Mouse (Mus musculus): Measurements from ENCODE around the gene Pon2. TPM values are rescaled to one million over a fixed set of nuclear protein-coding genes. Genes with fewer than 3 reads are reported as not detected.
A peak's percentile ranks its signal among the peaks of the same experiment; 100 is the strongest.

Gene Pon2
- total RNA-seq, 2 experiments from 2014 or later = 26.7 to 27.3 TPM

DNA sequence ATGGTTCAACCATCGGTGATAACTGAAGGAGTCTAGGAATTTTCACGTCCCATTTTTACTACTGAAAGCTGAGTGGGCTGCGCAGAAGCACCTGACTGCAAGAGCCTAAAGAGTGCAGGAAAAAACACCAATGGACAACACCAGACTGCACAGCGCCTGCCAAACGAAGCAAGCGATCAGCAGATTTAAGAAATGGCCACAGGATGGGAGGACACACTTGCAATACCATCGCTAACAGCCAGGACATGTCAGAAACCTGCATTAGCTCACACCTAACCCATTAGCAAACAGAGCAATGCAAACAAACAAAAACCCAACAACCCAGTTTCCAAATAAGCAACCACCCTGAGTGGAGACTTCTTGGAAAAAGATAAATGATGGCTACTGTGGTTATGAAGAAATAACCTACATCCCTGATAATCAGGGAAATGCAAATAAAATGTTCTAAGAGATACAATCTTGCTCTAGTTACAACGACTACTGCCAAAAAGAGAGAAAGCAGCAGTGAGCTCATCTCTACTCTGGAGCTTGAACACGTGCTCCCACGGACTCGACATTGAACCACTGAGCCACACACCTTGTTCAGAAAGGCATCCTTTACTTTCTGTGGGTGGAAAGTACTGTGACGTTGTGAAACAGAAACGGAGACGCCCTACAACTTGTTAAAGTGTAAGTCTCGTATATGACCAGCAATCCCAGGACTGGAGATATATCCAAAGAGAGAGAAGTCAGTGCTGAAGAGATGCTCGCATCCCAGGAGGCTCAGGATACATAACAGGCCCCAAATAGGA lies 3.4 kb downstream of the Pon2 start:
- DNase-seq = no peak
- intact Hi-C loops (cut with DNase I) = loop anchor here (5.0 kb wide), 2 partner anchors 38 to 693 kb away; partner anchors contain the start of genes Casd1 and Pon3

DNA sequence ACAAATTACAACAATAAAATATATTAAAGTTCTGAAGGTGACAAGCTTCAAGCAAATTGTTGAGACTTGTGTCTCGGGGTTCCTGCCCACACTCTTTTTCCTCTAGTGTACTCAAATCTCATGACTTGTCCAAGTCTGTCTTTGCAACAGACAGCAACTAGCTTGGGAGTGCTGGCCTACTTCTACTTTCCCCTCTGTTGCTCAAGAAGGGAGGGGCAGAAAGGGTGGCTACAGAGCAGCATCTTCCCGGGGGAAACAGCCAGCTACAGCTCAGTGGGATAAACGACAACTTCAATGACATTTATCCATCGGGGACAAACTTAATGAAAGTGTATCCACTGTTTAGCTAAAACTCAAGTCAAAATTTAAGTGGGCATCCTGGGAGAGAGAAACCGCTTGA lies 5.4 kb downstream of the Pon2 start:
- DNase-seq = no peak
- intact Hi-C loops (cut with DNase I) = no loop called here

DNA sequence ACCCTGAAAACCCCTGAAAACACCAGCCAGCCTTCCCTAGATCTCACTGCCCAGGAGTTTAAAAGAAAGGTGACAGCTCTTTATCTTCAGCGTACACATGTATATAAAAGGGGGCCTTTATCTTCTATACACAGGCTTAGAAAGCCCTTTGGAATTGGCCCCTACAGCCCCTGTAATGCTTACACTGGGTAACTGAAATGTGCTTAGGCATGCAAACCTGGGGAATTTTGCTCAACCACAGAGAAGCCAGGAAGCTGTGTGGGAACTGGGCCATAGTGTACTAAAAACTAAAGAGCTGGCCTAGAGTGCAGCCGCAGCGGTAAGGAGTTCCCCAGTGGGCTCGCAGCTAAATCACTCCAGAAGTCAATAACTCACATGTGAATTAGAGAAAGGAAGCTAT lies 6.8 kb downstream of the Pon2 start:
- intact Hi-C loops (cut with DNase I) = no loop called here
- no peak for DNase-seq

DNA sequence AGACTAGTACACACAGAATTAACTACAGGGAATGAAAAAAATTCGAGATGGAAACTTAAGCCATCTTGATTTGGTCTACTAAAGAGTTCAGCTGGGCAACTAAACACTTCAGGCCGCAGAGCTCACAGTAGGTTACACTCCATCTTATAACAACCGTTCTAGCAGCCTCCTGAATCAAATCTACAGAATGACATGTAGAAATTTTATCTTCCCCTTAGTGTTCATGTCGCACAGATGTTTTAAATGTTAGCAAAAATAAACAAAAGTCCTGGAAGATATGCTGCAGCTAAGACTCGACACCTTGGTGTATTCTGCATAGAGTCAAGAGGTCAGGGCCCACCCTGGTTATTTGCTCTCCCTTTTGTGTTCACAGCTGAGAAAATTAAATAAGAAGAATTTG lies 10.3 kb downstream of the Pon2 start:
- intact Hi-C loops (cut with DNase I) = no loop called here
- DNase-seq = no peak

DNA sequence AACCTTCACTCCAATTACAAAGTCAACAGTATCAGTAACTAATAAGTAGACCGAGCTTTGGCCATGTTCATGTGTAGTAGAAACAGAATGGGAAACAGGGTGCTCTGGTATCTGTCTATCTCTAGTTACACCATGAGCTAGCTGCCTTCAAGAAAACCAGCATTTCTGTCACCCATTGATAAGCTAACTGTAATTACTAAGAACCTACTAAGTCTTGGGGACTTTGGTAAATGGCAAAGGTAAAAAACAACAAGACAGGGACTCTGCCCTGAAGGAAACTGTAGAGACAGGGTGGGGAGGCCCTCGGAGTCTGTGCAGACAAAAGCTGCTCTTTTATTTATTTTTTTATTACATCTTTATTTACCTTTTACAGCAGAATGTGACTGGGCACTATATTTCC lies 10.9 kb downstream of the Pon2 start:
- no peak for DNase-seq
- intact Hi-C loops (cut with DNase I) = no loop called here

DNA sequence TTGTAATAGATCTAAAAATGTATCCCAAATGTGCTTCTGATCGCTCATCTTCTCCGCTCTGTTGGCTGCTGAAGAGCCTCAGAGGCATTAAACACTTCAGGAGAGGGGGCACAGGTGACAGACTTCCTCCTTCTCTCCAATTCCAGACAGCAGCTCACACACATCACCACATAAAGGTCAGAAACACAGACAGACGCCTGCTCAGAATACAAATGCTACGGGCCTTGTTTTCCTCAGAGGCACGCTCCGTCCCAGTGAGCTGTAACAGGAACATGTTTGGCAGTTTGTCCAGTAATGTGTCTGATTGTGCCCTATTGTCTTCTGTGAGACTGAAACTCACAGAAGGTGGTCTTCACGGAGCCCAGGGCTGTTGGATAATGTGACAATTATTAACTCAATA lies 15.8 kb downstream of the Pon2 start:
- intact Hi-C loops (cut with DNase I) = no loop called here
- no peak for DNase-seq

DNA sequence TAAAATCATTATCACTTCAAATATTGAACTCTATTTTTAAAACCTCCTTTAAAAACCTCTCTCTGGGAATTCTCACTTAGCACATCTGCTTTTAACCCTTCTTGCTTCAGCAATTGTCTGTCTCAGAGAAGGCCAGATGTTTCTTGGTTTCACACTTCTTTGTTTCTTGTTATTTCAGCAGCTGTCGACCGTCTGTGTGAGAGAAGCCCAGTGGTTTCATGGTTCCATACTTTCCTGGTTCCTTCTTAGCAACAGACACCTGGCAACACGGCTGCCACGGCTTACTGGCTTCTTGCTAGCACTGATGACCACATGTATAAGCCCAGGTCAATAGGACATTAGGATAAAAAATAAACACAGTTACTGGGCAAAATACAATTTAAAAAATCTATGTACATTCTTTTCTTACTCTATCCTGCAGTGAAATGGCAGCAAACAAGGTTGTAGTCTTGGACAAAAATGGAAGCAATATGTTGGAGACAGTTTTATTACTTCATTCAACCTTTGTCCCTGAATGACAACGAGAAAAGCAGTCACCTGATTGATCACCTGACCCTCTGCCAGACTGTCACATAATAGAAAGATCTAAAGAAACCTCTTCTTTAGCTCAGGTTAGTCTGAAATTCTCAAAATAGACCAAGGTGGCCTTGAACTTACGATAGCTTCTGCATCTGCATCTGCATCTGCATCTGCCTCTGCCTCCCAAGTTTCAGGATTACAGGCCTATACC lies 17.5 kb downstream of the Pon2 start:
- DNase-seq = no peak
- intact Hi-C loops (cut with DNase I) = no loop called here

DNA sequence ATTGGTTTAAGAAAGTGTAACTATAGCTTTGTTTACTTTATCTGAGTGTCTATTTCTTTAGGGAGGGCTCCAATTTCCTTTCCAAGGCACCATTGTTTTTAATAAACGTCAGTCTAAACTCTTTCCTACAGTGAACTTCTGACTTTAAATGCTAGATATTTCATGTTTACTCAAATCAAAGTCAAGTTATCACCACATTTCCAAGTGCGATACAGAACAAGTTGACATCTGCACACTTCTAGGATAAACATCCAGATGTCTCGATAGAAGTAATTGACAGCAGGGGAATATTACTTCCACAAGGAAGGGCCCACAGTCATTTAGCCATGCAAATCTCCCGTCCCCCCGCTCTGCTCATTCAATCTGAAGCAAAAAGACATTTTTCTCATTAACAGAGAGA lies 20.3 kb downstream of the Pon2 start:
- DNase-seq = no peak
- intact Hi-C loops (cut with DNase I) = no loop called here

DNA sequence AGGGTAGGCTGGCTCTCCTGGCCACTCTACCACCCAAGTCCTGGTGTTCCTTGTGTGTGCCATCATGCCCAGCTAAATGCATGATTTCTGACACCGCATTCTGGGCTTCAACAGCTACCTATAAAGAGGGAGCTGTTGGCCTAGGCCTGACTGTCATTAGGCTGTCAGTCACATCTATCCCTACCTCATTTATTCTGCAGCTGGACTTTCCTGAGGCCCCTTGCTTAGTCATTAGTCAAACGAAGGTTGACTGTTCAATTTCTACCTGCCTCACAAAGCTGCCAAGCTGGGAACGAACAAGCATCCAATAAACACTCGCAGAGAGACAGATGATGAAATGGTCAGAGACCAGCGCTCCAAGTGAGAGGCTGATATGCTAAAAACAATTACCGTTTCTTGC lies 28.6 kb downstream of the Pon2 start:
- no peak for DNase-seq
- intact Hi-C loops (cut with DNase I) = no loop called here

DNA sequence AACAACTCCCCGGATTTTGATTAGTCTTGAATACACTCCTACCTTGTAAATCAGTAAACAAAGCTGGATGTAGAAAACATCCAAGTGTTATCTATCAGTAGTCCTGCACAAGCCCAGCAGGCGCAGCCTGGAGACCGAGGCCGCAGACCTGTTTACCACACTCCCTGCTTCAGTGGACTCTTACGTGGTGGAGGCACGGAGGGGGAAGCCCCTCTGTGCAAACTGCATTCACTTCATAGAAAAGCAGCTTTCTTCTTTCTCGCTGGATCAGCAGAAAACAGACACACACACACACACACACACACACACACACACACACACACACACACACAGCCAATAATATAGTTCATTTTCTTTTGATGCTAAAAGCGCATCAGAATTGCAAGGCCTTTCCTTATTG lies 33.5 kb downstream of the Pon2 start:
- no peak for DNase-seq
- intact Hi-C loops (cut with DNase I) = no loop called here

DNA sequence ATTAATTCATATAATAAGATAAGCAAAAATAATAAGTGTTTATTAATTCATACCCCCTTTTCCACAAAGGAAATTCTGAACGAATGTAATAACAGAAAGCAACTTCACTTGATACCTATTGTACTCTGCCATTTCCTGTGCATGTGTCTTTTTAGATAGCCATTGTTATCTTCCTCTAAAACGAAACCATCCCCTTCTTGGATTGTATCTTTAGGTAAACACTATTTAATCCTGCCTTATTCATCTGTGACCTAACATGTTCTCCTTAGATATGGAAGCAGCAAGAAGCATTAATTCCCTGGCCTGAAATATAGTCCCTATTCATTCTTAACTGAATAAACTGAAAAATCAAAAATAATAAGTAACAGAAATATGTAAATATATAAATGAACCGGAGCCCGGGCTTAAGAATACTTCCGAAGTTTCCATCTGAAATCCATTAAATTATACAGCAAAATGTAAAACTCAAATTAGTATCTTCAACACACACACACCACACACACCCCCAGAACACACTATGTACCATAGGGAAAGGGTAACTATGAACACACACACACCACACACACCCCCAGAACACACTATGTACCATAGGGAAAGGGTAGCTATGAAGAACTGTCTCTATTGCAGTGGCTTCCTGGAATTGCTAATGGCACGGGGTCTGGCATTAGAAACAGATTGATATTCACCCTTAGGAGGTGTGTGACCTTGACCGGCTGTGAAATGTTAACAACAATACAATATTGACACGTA lies 34.8 kb downstream of the Pon2 start:
- no peak for DNase-seq
- intact Hi-C loops (cut with DNase I) = no loop called here

DNA sequence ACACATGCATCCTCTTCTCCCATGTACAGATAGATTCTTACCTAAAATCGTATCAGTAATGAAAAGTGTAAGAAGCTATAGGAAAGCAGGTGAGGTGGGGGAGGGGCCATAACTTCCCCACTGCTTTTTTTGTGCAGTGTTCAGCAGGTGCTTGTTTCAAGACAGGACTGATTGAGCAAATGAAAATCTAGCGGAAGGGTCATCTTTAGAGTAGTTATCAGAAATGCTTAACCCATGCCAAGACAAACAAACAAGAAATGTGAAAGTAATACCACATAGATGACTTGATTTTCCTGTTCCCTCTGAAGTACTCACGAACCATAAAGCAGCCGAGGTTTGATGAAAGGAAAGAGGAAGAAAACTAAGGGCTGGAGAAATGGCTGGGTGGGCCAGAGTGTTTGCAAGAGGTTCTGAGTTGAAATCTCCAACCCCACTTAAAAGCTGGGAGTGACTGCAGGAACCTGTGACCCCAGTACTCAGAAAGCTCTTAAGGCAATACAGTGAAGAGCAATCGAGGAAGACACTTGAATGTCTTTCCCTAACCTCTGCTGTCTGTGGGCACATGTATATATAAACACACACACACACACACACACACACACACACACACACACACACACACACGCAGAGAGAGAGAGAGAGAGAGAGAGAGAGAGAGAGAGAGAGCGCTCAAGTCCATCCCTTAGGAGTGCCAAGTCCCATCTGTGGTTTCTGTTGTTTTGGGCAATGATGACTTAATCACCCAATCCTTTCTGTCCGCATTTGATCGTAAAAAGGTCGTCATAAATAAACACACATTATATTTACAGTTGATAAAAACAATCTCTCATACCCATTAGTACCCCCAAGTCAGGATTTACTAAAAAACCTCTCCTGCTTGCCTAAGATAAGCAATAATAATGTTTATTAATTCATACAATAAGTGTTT lies 35.7 kb downstream of the Pon2 start:
- no peak for DNase-seq
- intact Hi-C loops (cut with DNase I) = no loop called here

DNA sequence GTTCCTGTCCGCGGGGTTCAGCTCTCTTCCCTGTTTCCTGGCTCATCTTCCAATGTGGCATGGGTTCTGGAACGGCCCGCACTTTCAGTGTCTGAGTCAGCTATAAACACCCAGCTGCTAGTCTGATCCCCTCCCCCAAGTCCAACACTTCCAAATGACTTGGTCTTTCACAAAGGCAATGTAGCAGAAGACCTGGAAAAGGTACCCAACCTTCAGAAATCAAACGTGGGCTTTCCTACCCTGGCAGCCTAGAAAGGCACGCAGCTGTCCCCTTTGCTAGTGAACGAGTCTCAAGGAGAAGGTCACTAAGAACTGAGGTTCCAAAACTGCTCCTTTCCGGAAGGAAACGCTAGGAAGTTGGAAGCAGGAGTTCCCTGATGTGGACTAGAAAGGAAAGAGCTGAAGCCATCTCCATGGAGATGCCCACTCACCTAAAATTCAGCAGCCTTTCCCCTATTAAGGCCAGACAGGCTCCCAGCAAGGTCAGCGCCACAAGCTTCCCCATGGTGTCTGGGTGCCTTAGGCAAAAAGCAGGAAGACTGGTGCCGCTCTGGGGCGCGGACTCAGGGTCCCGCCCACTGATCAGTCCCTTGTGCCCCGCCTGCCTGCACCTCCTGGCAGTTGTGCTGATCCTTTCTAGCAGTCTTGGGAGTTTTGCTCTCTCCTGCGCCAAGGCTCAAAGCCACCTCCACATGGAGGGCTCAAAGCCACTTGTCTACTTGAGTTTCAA lies 42.4 kb downstream of the Pon2 start, which contains the start of gene Pon3:
Gene Pon3 (minus strand): TSS at position 565 of the 730 bp plus-strand sequence.
- peak; percentile 66 to 70 for DNase-seq
- intact Hi-C loops (cut with DNase I) = loop anchor here (5.0 kb wide), 2 partner anchors 41 to 126 kb away; partner anchors contain the start of genes Asb4 and Pon2

DNA sequence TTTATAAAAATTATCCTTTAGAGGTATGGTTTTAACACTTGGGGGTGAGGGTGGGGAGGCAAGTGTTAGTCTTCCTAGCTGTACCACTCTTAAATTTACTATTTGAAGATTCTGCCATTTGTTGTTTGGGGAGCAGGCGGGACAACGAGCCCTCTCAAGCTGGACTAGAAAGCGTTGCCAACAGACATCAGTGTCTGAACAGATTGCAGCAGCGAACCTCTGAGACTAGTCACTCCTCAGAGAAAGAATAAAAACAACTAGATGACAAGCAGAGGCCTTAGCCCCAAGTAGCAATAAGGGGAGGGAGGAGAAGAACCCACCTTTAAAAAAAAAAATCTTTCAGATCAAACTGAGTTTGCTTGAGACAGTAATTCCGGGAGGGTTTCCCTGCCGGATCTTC lies 43.0 kb downstream of the Pon2 start:
- peak; percentile 20 to 21 for DNase-seq
- intact Hi-C loops (cut with DNase I) = loop anchor here (5.0 kb wide), 2 partner anchors 42 to 127 kb away; partner anchors contain the start of genes Asb4 and Pon2

DNA sequence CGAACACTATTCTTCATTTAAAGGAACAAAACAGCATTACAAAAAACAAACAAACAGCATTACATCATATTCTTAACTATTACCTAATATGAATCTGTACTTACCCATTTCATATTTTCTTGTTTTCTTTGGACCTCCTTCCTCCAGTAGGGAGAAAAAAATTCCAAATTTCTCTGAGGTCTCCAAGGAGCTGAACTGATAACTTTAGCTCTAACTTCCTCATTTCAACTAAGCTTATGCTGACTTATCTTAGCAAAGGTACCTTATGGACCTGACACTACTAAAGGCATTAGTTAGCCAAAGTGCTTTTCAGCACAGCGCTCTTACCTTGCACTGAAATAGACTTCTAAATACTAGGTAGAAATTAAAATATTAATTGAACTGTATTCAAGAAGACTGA lies 43.4 kb downstream of the Pon2 start:
- intact Hi-C loops (cut with DNase I) = loop anchor here (5.0 kb wide), 2 partner anchors 42 to 127 kb away; partner anchors contain the start of genes Asb4 and Pon2
- no peak for DNase-seq

DNA sequence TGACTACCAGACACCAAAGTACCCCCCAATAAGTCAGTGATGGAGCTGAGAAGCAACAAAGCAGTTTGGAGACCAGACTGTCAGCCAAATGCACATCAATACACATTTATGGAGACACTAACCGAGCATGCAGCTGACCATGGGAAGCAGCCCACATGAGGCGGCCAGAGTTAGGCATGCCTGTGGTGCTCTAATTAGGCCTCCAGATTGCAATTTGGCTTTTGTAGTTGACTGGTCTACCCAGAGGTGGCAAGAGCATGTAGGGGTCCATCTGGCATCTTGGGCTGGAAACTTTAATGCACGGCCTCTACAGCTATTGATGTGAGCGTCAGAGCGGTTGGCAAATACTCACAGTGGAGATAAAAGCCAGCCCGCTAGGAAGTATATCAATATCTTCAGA lies 52.3 kb downstream of the Pon2 start:
- DNase-seq = no peak
- intact Hi-C loops (cut with DNase I) = no loop called here

DNA sequence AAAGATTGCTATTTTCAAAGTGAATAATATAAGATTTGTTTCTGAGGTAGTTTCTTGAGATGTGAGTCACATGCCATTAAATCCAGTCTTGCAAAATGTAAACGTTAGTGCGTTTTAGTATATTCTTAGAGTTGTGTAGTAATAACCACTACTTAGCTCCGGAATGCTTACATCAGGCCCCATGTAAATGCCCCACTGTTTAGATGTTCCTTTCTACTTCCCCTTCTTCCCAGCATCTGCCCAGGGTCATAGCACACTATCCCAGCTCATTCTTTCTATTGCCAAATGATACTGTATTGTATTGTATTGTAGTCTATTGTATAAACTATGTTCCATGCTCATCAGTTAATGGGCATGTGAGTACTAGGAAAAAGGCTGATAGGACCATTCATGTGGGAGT lies 59.5 kb downstream of the Pon2 start:
- intact Hi-C loops (cut with DNase I) = no loop called here
- DNase-seq = no peak

DNA sequence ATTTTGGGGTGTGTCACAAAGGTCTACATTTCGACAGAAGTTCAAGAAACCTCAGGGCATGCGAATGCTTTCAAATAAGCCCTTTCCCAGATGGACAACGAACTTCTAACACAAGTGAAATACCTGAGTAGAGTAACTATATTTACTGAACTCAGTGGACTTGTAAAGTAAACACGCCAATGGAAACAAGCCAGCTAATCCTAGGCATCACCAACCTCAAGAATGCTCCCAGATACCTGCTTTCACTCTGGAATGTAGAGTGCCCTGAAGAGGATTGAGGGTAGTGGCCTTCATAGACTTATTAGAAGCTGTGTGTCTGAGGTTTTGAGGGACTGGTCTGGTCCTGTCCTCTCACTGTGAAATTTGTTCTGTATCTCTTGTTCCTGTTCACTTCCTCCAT lies 60.7 kb downstream of the Pon2 start:
- intact Hi-C loops (cut with DNase I) = no loop called here
- no peak for DNase-seq

DNA sequence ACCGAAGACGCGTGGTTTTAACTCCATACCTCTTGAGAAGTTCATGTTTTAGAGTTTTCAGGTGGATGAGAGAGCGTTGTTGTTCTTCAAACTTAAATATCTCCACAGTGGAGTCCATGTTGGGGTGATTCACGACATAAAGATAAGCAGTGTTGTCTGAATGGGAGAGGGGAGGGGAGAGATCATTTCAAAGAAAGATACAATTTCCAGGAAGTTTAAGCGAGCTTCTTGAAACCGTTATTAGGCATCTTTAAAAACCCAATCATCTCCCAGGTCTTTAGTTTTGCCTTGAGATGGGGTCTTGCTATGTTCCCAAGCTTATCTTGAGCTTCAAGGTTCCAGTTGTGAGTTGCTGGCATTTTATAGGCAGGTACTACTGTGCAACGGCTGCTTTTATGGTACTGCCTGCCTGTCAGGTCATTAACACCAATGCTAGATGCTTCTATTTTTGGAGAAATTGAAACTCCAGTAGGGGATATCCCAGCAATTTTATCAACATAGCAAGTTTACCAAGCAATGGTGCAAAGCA lies 61.3 kb downstream of the Pon2 start:
- no peak for DNase-seq
- intact Hi-C loops (cut with DNase I) = no loop called here

All from heart, postnatal 10 days (tissue).